Mouse (Mus musculus) layer of hippocampus, adult 11-12 months (tissue): ENCODE measurements at regions not wholly inside any gene's neighbourhood (a gene's known extent, or its start where the extent isn't known, plus 50 kb on each side); places are given as distances from the start of the nearest gene placed in this dataset.

Source experiments
- DNase-seq: peaks from one replicate; pipeline ENCODE4 v3.0.0; 2022; ENCODE audit warnings: low spot score

- DNase-seq: no peak
Observed at GRCm38 (mm10) chr4:87665149-87665548, 368.0 kb downstream of the Mllt3 start.

GRCm38 (mm10) chr4:87662876-87663275 is 370.3 kb downstream of the Mllt3 start:
- DNase-seq: no peak

- DNase-seq: no peak
Observed at GRCm38 (mm10) chr4:87658316-87658715, 374.8 kb downstream of the Mllt3 start.

- DNase-seq: no peak
Observed at GRCm38 (mm10) chr4:87657855-87658254, 375.3 kb downstream of the Mllt3 start.

- DNase-seq: no peak
Observed at GRCm38 (mm10) chr4:87653440-87654165, 379.6 kb downstream of the Mllt3 start.

GRCm38 (mm10) chr4:87652314-87652934 is 380.7 kb downstream of the Mllt3 start:
- DNase-seq: no peak

- no peak for DNase-seq
Observed at GRCm38 (mm10) chr4:87651275-87651674, 381.9 kb downstream of the Mllt3 start.

GRCm38 (mm10) chr4:87650837-87651236 is 382.3 kb downstream of the Mllt3 start:
- DNase-seq: peak; percentile 16

- DNase-seq: no peak
Observed at GRCm38 (mm10) chr4:87650393-87650792, 382.8 kb downstream of the Mllt3 start.

- DNase-seq: no peak
Observed at GRCm38 (mm10) chr4:87648919-87649318, 384.2 kb downstream of the Mllt3 start.

GRCm38 (mm10) chr4:87647932-87648911 is 384.9 kb downstream of the Mllt3 start:
- DNase-seq: no peak

GRCm38 (mm10) chr4:87642002-87642401 is 391.2 kb downstream of the Mllt3 start:
- no peak for DNase-seq

GRCm38 (mm10) chr4:87641551-87641950 is 391.6 kb downstream of the Mllt3 start:
- DNase-seq: no peak

GRCm38 (mm10) chr4:87638380-87638646 is 394.9 kb downstream of the Mllt3 start:
- DNase-seq: no peak

GRCm38 (mm10) chr4:87637629-87638379 is 395.4 kb downstream of the Mllt3 start:
- no peak for DNase-seq

GRCm38 (mm10) chr4:87611116-87611515 is 380.8 kb upstream of the Slc24a2 start:
- no peak for DNase-seq

- DNase-seq: no peak
Observed at GRCm38 (mm10) chr4:87593644-87594043, 363.4 kb upstream of the Slc24a2 start.

- DNase-seq: no peak
Observed at GRCm38 (mm10) chr4:87590797-87591196, 360.5 kb upstream of the Slc24a2 start.

- no peak for DNase-seq
Observed at GRCm38 (mm10) chr4:87578164-87578563, 347.9 kb upstream of the Slc24a2 start.

GRCm38 (mm10) chr4:87570950-87571349 is 340.7 kb upstream of the Slc24a2 start:
- no peak for DNase-seq

GRCm38 (mm10) chr4:87570470-87570891 is 340.2 kb upstream of the Slc24a2 start:
- peak; percentile 27 for DNase-seq

- DNase-seq: no peak
Observed at GRCm38 (mm10) chr4:87566616-87567015, 336.3 kb upstream of the Slc24a2 start.
